Mouse (Mus musculus) heart, postnatal 0 days (tissue): ENCODE measurements around the gene Akap4. TPM values are rescaled to one million over a fixed set of nuclear protein-coding genes. Genes with fewer than 3 reads are reported as not detected.
A peak's percentile ranks its signal among the peaks of the same experiment; 100 is the strongest.

ENCODE experiments used
- ATAC-seq: fragments of 200-750 bp; cut with Nextera tagmentation; 2 replicates; pipeline ENCODE4 v1.8.0; 2017; ENCODE audit warnings: low read depth, moderate number of reproducible peaks, moderate library complexity; ENCODE audit not compliant: insufficient read depth
- DNase-seq: peaks from one replicate; pipeline ENCODE4 v3.0.0-alpha.2; 2016; ENCODE audit warnings: low spot score
- H3K27ac ChIP-seq: fragments of 300-500 bp; sonication (generic); 2 replicates; pipeline ENCODE4 v1.5.1; 2014; ENCODE audit warnings: low read depth, mild to moderate bottlenecking
- H3K27me3 ChIP-seq: fragments of 300-500 bp; sonication (generic); 2 replicates; pipeline ENCODE4 v1.6.1; 2014; ENCODE audit warnings: low read length, mixed read lengths; ENCODE audit not compliant: control insufficient read depth, insufficient read depth
- H3K36me3 ChIP-seq: fragments of 300-500 bp; sonication (generic); replicated peaks from 2 replicates; pipeline ENCODE4 v1.6.1; 2014; ENCODE audit warnings: low read length, mixed read lengths; ENCODE audit not compliant: control insufficient read depth, insufficient read depth
- H3K4me1 ChIP-seq: fragments of 300-500 bp; sonication (generic); 2 replicates; pipeline ENCODE4 v1.6.1; 2014; ENCODE audit warnings: antibody characterized with exemption; ENCODE audit not compliant: control insufficient read depth, insufficient read depth
- H3K4me2 ChIP-seq: fragments of 300-500 bp; sonication (generic); 2 replicates; pipeline ENCODE4 v1.6.1; 2014; ENCODE audit warnings: low read depth, mild to moderate bottlenecking, low read length, moderate library complexity
- H3K4me3 ChIP-seq: fragments of 300-500 bp; sonication (generic); 2 replicates; pipeline ENCODE4 v1.5.1; 2014; ENCODE audit warnings: low read depth, low read length
- H3K9ac ChIP-seq: fragments of 300-500 bp; sonication (generic); replicated peaks from 2 replicates; pipeline ENCODE4 v1.6.1; 2014; ENCODE audit warnings: low read depth, low read length, mixed read lengths
- H3K9me3 ChIP-seq: fragments of 300-500 bp; sonication (generic); replicated peaks from 2 replicates; pipeline ENCODE4 v1.6.1; 2016; ENCODE audit warnings: low read length; ENCODE audit not compliant: control insufficient read depth
- CTCF ChIP-seq: IDR thresholded peaks from 2 replicates; pipeline ENCODE4 v1.5.1; 2016; ENCODE audit warnings: antibody characterized with exemption, control low read depth, low read depth
- EP300 ChIP-seq: IDR thresholded peaks from 2 replicates; pipeline ENCODE4 v1.6.1; 2016; ENCODE audit warnings: antibody characterized with exemption, low read depth
- WGBS: fragments of 180-500 bp; shearing (Covaris S2); extraction: QIAGEN DNeasy Blood & Tissue Kit; methylation state at CpG from one replicate; pipeline ENCODE4 v1.1.7; 2014; 5-methylcytosine and 5-hydroxymethylcytosine counted together
- polyA plus RNA-seq: library from polyadenylated mRNA; unstranded; fragments of >200 nt; fragmentation: Nextera tagmentation; extraction: Ambion mirVana; gene quantifications from 2 replicates; pipeline ENCODE4 v1.2.1, GENCODE M21; 2015
- total RNA-seq: library from RNA; depleted of rRNA; stranded (reverse); fragments of >200 nt; gene quantifications from 2 replicates; pipeline ENCODE4 v1.2.3, GENCODE M21; 2014; ENCODE audit warnings: low replicate concordance; rRNA removed

The Akap4 gene
- total RNA-seq, result not detected in 2 replicates
- polyA plus RNA-seq, result 0.05 and 0.07 TPM in 2 replicates

DNA sequence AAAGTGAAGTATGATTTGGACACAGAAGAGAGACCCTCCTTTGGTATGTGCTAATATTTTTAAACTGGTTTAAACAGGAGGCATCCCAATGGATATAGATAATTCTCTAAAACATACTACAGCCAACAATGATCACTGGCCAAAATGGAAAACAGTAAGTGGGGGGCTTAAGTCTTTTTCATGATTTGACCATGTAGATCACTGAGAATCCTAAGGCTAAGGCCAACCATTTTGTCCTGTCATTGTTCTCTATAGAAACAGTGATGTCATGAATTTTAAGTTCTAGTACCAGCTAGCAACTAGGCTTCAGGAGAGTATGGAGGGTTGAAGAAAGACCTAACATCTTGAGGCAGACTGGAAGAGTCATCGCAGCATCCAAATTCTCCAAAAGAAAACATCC, at the start of gene Akap4:
Akap4 (plus strand) TSS at position 301 of the 400 bp plus-strand sequence.
- no peak within 1 kb of the TSS for H3K27ac ChIP-seq
- TF ChIP-seq EP300, result no peak
- no peak within 1 kb of the TSS for H3K9ac ChIP-seq
- H3K4me1 ChIP-seq, result no peaks in the 10 kb centered on the region
- 89% methylated on average over 1 of the region's 1 CpGs for WGBS
- DNase-seq (no peak), ATAC-seq (no peak)
- no peaks in the 10 kb centered on the region for H3K9me3 ChIP-seq
- no peaks in the 10 kb centered on the region for H3K27me3 ChIP-seq
- no peak within 1 kb of the TSS for H3K4me2 ChIP-seq
- no peaks in the 10 kb centered on the region for H3K36me3 ChIP-seq
- no peak within 1 kb of the TSS for H3K4me3 ChIP-seq

DNA sequence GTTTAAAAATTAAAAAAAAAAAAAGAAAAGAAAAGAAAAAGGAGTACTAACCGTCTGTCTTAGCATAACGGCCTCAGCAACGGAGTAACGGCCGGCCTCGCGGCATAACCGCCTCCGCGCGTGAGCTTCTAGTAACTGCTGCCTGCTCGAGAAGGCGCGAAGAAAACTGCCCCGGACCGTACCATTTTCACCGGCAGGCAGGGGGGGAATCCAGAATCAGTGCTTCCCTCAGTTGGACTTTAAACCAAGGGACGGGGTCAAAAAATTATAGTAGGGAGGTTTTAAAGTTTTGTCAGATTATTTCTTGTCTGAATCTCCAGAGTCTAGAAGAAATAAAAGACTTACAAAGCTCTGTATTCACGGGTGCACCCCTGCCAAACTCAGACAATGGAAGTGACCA, 25.8 kb upstream of the Akap4 start, which contains the start of gene Ccnb3:
Ccnb3 (minus strand) TSS at position 101 of the 400 bp plus-strand sequence.
- no peak for ATAC-seq
- no peak within 1 kb of the TSS for H3K4me3 ChIP-seq
- no peak within 1 kb of the TSS for H3K27ac ChIP-seq
- TF ChIP-seq EP300 (no peak), CTCF (no peak)
- DNase-seq, result no peak
- no peaks in the 10 kb centered on the region for H3K9me3 ChIP-seq
- H3K4me1 ChIP-seq, result no peaks in the 10 kb centered on the region
- 93% methylated on average over 19 of the region's 19 CpGs for WGBS
- no peak within 1 kb of the TSS for H3K9ac ChIP-seq
- H3K4me2 ChIP-seq, result no peak within 1 kb of the TSS
- no peaks in the 10 kb centered on the region for H3K27me3 ChIP-seq
- H3K36me3 ChIP-seq, result no peaks in the 10 kb centered on the region

DNA sequence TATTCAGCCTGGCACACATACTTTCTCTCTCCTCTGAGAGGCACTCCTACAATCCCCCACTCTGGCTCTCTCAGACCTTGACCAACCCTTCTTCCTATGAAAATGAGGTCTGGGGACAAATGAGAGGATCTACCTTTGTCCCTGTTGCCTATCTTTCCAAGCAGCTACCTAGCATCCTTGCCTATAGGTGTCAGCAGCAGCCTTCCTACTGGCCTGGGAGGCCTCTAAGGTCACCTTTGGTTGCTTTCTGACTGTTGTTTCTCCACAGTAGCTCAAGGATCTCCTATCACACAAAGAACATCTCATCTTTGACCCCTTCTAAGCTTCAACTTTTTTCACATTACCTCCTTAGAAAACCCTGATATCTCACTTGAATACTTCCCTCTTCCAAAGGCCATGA, 10.3 kb upstream of the Akap4 start:
- Histone ChIP-seq H3K36me3 (no peaks in the 10 kb centered on the region), H3K27ac (no peak overlapping the region), H3K27me3 (no peaks in the 10 kb centered on the region), H3K4me1 (no peaks in the 10 kb centered on the region), H3K9me3 (no peaks in the 10 kb centered on the region), H3K9ac (no peak overlapping the region), H3K4me3 (no peak overlapping the region), H3K4me2 (no peak overlapping the region)
- TF ChIP-seq CTCF, result peak; percentile 19; the same call in 1 of the 2 replicates
- TF ChIP-seq EP300, result no peak
- DNase-seq (no peak), ATAC-seq (no peak)

DNA sequence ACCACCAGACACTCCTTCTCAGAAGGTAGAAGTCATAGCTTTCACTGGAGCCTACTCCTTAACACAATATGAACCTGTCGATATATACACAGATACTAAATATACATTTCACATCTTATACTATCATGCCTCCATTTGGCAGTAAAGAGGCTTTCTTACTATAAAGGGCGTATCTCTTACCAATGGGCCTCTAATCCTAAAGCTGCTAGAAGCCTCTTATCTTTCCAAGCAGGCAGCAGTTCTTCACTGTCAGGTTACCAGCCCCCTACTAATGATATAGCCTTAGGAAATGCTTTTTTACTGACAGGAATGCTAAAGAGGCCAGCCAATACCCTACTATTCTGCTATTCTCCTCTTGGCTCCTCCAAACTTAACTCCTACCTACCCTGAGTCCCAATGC, 9.7 kb upstream of the Akap4 start:
- Histone ChIP-seq H3K9ac (no peak overlapping the region), H3K36me3 (no peaks in the 10 kb centered on the region), H3K4me1 (no peaks in the 10 kb centered on the region), H3K9me3 (no peaks in the 10 kb centered on the region), H3K4me2 (no peak overlapping the region), H3K27ac (no peak overlapping the region), H3K27me3 (no peaks in the 10 kb centered on the region), H3K4me3 (no peak overlapping the region)
- ATAC-seq (no peak), DNase-seq (no peak)
- no peak for TF ChIP-seq EP300
- no peak for TF ChIP-seq CTCF
- 51% methylated on average over 2 of the region's 2 CpGs for WGBS

DNA sequence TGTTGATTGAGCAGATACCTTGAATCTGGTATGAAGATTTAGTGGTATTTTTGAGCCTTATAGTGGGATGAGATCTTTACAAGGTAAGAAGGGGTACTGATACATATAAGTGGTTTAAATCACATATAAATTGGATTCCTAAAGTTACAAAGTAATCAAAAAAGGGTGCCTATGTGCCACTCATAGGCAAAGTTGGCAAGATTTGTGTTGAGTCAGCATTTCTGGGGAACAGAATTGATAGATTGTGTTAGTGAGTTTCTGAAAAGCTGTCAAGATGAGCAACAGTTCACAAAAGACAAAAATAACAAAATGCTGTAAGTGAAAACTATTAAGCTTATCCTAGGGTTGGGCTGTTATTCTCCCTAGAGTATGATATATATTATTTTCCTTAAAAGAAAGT, 3.2 kb upstream of the Akap4 start:
- Histone ChIP-seq H3K27me3 (no peaks in the 10 kb centered on the region), H3K9me3 (no peaks in the 10 kb centered on the region), H3K36me3 (no peaks in the 10 kb centered on the region), H3K4me2 (no peak overlapping the region), H3K4me3 (no peak overlapping the region), H3K27ac (no peak overlapping the region), H3K9ac (no peak overlapping the region), H3K4me1 (no peaks in the 10 kb centered on the region)
- ATAC-seq, result no peak
- no peak for TF ChIP-seq EP300
- TF ChIP-seq CTCF, result no peak
- DNase-seq, result no peak

DNA sequence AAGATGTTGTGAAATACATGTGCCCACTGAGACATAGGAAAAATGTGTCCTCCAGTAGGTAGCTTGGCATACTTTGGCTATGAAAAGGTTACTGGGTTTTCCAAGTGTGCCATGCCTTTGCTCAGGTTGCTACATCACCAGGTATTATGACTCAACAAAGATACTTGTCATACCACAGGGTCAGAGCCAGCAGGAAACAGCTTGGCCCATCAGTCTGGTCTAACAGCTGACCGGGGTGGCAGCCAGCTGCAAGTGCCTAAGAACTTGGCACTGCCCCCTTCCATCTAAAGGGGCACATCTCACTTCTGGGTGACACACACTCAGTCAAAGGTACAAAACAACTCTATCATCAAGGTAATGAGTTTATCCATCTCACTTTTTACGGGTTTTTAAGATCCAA, 683 bp downstream of the Akap4 start:
- WGBS, result 67% methylated on average over 2 of the region's 2 CpGs
- no peaks in the 10 kb centered on the region for H3K36me3 ChIP-seq
- H3K9ac ChIP-seq, result no peak overlapping the region
- H3K9me3 ChIP-seq, result no peaks in the 10 kb centered on the region
- no peak for ATAC-seq
- no peak for DNase-seq
- H3K4me3 ChIP-seq, result no peak overlapping the region
- no peak overlapping the region for H3K4me2 ChIP-seq
- no peaks in the 10 kb centered on the region for H3K27me3 ChIP-seq
- H3K4me1 ChIP-seq, result no peaks in the 10 kb centered on the region
- no peak overlapping the region for H3K27ac ChIP-seq
- TF ChIP-seq CTCF, result no peak
- no peak for TF ChIP-seq EP300
